13 mouse cellular contexts compared by ENCODE assay signal in the genomic region with DNA sequence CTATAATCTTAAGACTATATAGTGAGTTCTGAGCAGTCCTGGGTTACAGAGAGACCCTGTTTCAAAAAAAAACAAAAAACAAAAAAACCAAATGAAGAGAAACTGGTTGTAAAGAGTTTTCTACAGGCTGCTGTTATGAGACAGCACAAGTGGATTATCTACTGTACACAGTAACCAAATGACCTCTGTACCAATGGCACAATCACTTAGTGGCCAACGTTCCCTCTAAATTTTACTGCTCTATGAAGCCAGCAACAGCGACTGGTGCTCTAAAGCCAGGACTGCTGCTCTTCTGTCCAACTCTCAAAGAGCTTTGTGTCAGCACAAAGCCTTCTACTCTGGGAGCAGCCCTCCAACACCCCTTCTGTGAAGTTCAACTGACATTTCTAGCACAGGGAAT. TPM values are rescaled to one million over a fixed set of nuclear protein-coding genes. Genes with fewer than 3 reads are reported as not detected.
DNase-seq lines count a peak whose midpoint lies in the region; ATAC-seq and TF ChIP-seq lines count a peak whose summit lies in the region.
"Had no signal": no experiment of that assay in that cellular context is flagged by ENCODE, and none has a peak within 500 bp of the region (broad histone marks: within the 10 kb centered on the region; RNA-seq: fewer than 3 reads in every experiment).

No protein-coding gene starts in this region.

- ATAC-seq in heart, embryonic 11.5 days (replicated peaks; ENCODE audit: insufficient number of reproducible peaks, low FRiP score, low TSS enrichment), result no peak
- ATAC-seq in kidney, postnatal 0 days (replicated peaks; ENCODE audit: low FRiP score, low read depth), result no peak
- no peak for ATAC-seq in hindbrain, embryonic 15.5 days (ENCODE audit: low FRiP score, low read depth)
- ATAC-seq in midbrain, embryonic 16.5 days, result no peak

- H3K9ac ChIP-seq in heart, embryonic 11.5 days (ENCODE audit: low read depth, low read length), result no peak overlapping the region
- H3K9ac ChIP-seq in kidney, postnatal 0 days (ENCODE audit: low read depth, low read length), result no peak overlapping the region
- no peak overlapping the region for H3K9ac ChIP-seq in hindbrain, embryonic 15.5 days
- H3K9ac ChIP-seq in midbrain, embryonic 16.5 days (ENCODE audit: low read depth, low read length), result no peak overlapping the region
- H3K9ac ChIP-seq: limb, embryonic 13.5 days had no signal

- H3K9me3 ChIP-seq in heart, embryonic 11.5 days (replicated peaks; ENCODE audit: control insufficient read depth, low read length), result no peaks in the 10 kb centered on the region
- no peaks in the 10 kb centered on the region for H3K9me3 ChIP-seq in kidney, postnatal 0 days (replicated peaks; ENCODE audit: low read length)
- H3K9me3 ChIP-seq in hindbrain, embryonic 15.5 days, result no peaks in the 10 kb centered on the region
- no peaks in the 10 kb centered on the region for H3K9me3 ChIP-seq in midbrain, embryonic 16.5 days (replicated peaks; ENCODE audit: control insufficient read depth, low read length, poor library complexity, severe bottlenecking)
- H3K9me3 ChIP-seq: limb, embryonic 13.5 days had no signal

- TF ChIP-seq CTCF in kidney, postnatal 0 days (IDR thresholded peaks at IDR 0.05; ENCODE audit: low read depth), result no peak

- 65% methylated on average over 2 of the region's 2 CpGs for WGBS in heart, embryonic 11.5 days (ENCODE audit: insufficient replicate concordance)
- 63% methylated on average over 2 of the region's 2 CpGs for WGBS in kidney, postnatal 0 days
- WGBS in hindbrain, embryonic 15.5 days, result 83% methylated on average over 2 of the region's 2 CpGs
- WGBS in midbrain, embryonic 16.5 days, result 83% methylated on average over 2 of the region's 2 CpGs

- no peak overlapping the region for H3K4me3 ChIP-seq in heart, embryonic 11.5 days (ENCODE audit: low read depth, low read length)
- no peak overlapping the region for H3K4me3 ChIP-seq in kidney, postnatal 0 days (replicated peaks; ENCODE audit: low read depth, low read length)
- H3K4me3 ChIP-seq in hindbrain, embryonic 15.5 days, result no peak overlapping the region
- no peak overlapping the region for H3K4me3 ChIP-seq in midbrain, embryonic 16.5 days (ENCODE audit: low read depth, low read length)
- H3K4me3 ChIP-seq: limb, embryonic 13.5 days had no signal

- H3K27ac ChIP-seq in heart, embryonic 11.5 days (ENCODE audit: low read depth, low read length), result 0 out of 2 replicates have a peak overlapping the region, but pooled peaks have one; percentile 57
- H3K27ac ChIP-seq in kidney, postnatal 0 days, result 0 out of 2 replicates have a peak overlapping the region, but pooled peaks have one; percentile 36
- H3K27ac ChIP-seq in hindbrain, embryonic 15.5 days (replicated peaks), result no peak overlapping the region
- H3K27ac ChIP-seq in midbrain, embryonic 16.5 days (ENCODE audit: low read length), result no peak overlapping the region
- H3K27ac ChIP-seq: limb, embryonic 13.5 days had no signal

- peaks cover 57% of the 10 kb centered on the region for H3K4me1 ChIP-seq in heart, embryonic 11.5 days (ENCODE audit: control insufficient read depth, insufficient read depth, low read length)
- peaks cover 10% of the 10 kb centered on the region; the same call in 1 of the 2 replicates for H3K4me1 ChIP-seq in kidney, postnatal 0 days (replicated peaks; ENCODE audit: insufficient read depth, low read length)
- H3K4me1 ChIP-seq in hindbrain, embryonic 15.5 days (replicated peaks), result peaks cover 59% of the 10 kb centered on the region
- H3K4me1 ChIP-seq in midbrain, embryonic 16.5 days (ENCODE audit: control insufficient read depth, insufficient read depth, low read length), result peaks cover 41% of the 10 kb centered on the region

- intact Hi-C loops in heart, postnatal 36 days (cut with DNase I), result no loop called here

- no peaks in the 10 kb centered on the region for H3K27me3 ChIP-seq in heart, embryonic 11.5 days (ENCODE audit: control insufficient read depth, insufficient read depth, low read length)
- H3K27me3 ChIP-seq in kidney, postnatal 0 days (ENCODE audit: insufficient read depth, low read length), result no peaks in the 10 kb centered on the region
- no peaks in the 10 kb centered on the region for H3K27me3 ChIP-seq in hindbrain, embryonic 15.5 days
- no peaks in the 10 kb centered on the region for H3K27me3 ChIP-seq in midbrain, embryonic 16.5 days (ENCODE audit: control insufficient read depth, insufficient read depth, low read depth, low read length)
- H3K27me3 ChIP-seq: limb, embryonic 13.5 days had no signal

- 0 out of 2 replicates have a peak, but pooled peaks cover 4% of the 10 kb centered on the region for H3K36me3 ChIP-seq in heart, embryonic 11.5 days (ENCODE audit: control insufficient read depth, insufficient read depth, low read length)
- 0 out of 2 replicates have a peak, but pooled peaks cover 9% of the 10 kb centered on the region for H3K36me3 ChIP-seq in kidney, postnatal 0 days (ENCODE audit: insufficient read depth, low read length)
- 0 out of 2 replicates have a peak, but pooled peaks cover 8% of the 10 kb centered on the region for H3K36me3 ChIP-seq in hindbrain, embryonic 15.5 days
- H3K36me3 ChIP-seq in midbrain, embryonic 16.5 days (ENCODE audit: control insufficient read depth, insufficient read depth, low read length), result 0 out of 2 replicates have a peak, but pooled peaks cover 2% of the 10 kb centered on the region

- 0 out of 2 replicates have a peak overlapping the region, but pooled peaks have one; percentile 19 for H3K4me2 ChIP-seq in heart, embryonic 11.5 days
- H3K4me2 ChIP-seq in kidney, postnatal 0 days (ENCODE audit: low read length), result no peak overlapping the region; the same call in 1 of the 2 replicates
- peak overlapping the region; percentile 96 for H3K4me2 ChIP-seq in hindbrain, embryonic 15.5 days
- H3K4me2 ChIP-seq in midbrain, embryonic 16.5 days (ENCODE audit: low read length), result peak overlapping the region; percentile 25; the same call in 1 of the 2 replicates
- H3K4me2 ChIP-seq: limb, embryonic 13.5 days had no signal

- DNase-seq in heart, postnatal 36 days, result no peak
- DNase-seq in kidney, postnatal 0 days (ENCODE audit: low spot score), result no peak
- no peak for DNase-seq in kidney, adult 18-20 months
- DNase-seq in spleen, postnatal 10 days (ENCODE audit: low spot score in 2 of 2), result no peak
- DNase-seq in spleen, postnatal 4 days (ENCODE audit: low spot score in 2 of 2), result no peak
- DNase-seq: cerebellum, adult 9-11 months; gastrocnemius, postnatal 14 days; kidney, adult 8-10 months; lung, postnatal 4 days had no signal

RNA-seq across cellular contexts. Expression of gene Grb2, which starts 11.3 kb away (rescaled TPM):
- 42.7 and 56.3 TPM in 2 replicates for polyA plus RNA-seq in heart, embryonic 11.5 days (2014; fragmentation: Nextera tagmentation; extraction: Ambion mirVana)
- total RNA-seq in heart, postnatal 36 days (2021), result 100 to 1,000 TPM; 102 to 110 TPM
- polyA plus RNA-seq in kidney, postnatal 0 days (2015; fragmentation: Nextera tagmentation; extraction: Ambion mirVana), result 69.9 and 72.8 TPM in 2 replicates
- polyA plus RNA-seq in hindbrain, embryonic 15.5 days (2015; fragmentation: Nextera tagmentation; extraction: Ambion mirVana), result 186 and 190 TPM in 2 replicates
- polyA plus RNA-seq in midbrain, embryonic 16.5 days (2015; fragmentation: Nextera tagmentation; extraction: Ambion mirVana), result 177 and 196 TPM in 2 replicates

Comparison
In these comparisons a context has a peak if more than half of its experiments do, and no peak if none do; other contexts are left out.
1. H3K27ac ChIP-seq: peak in heart, embryonic 11.5 days (single experiment) and kidney, postnatal 0 days (single experiment); none in hindbrain, embryonic 15.5 days (single experiment) and midbrain, embryonic 16.5 days (single experiment).